Comparison of ENCODE assay signal across 26 mouse cellular contexts in genomic region chr15:102445146-102445545, GRCm38 (mm10). TPM values are rescaled to one million over a fixed set of nuclear protein-coding genes. Genes with fewer than 3 reads are reported as not detected.
A peak's percentile ranks its signal among the peaks of the same experiment; 100 is the strongest.
DNase-seq lines count a peak whose midpoint lies in the region; TF ChIP-seq lines count a peak whose summit lies in the region.
"Had no signal": no experiment of that assay in that cellular context is flagged by ENCODE, and none has a peak within 500 bp of the region (broad histone marks: within the 10 kb centered on the region; RNA-seq: fewer than 3 reads in every experiment).

Gene Amhr2, plus strand, starts transcription at chr15:102445367.

- no peak within 1 kb of the TSS for H3K4me3 ChIP-seq in lung, adult 2 months (replicated peaks; ENCODE audit: extremely low read depth, low read depth, low read length)
- H3K4me3 ChIP-seq: embryonic facial prominence, embryonic 12.5 days; forebrain, embryonic 15.5 days; hindbrain, embryonic 12.5 days; intestine, embryonic 15.5 days; limb, embryonic 12.5 days; liver, embryonic 15.5 days; megakaryocyte, embryonic 14.5 days; midbrain, embryonic 12.5 days; myocyte had no signal

- 68% methylated on average over 8 of the region's 8 CpGs for WGBS in lung, adult 2 months

- H3K4me1 ChIP-seq in lung, adult 2 months (ENCODE audit: control insufficient read depth, insufficient read depth, low read length): no peaks in the 10 kb centered on the region
- H3K4me1 ChIP-seq: embryonic facial prominence, embryonic 12.5 days; forebrain, embryonic 15.5 days; hindbrain, embryonic 12.5 days; limb, embryonic 12.5 days; liver, embryonic 15.5 days; midbrain, embryonic 12.5 days had no signal

- TF ChIP-seq CTCF in lung, adult 2 months (IDR thresholded peaks at IDR 0.05; ENCODE audit: insufficient read depth, low read length): no peak

- no peak for TF ChIP-seq POLR2A in lung, adult 2 months (IDR thresholded peaks at IDR 0.05; ENCODE audit: borderline replicate concordance, extremely low read depth, low read depth, low read length)

- no peak for DNase-seq in gastrocnemius, adult 8-10 months (ENCODE audit: low spot score in 2 of 2)
- no peak for DNase-seq in gastrocnemius, postnatal 10 days
- DNase-seq in lung, adult 2 months: no peak
- no peak for DNase-seq in lung, adult 18-20 months
- DNase-seq in ovary, adult 18-20 months (ENCODE audit: low spot score): peak; percentile 72
- DNase-seq in ovary, postnatal 10 days (ENCODE audit: low spot score): no peak
- peak; percentile 80 for DNase-seq in testis, postnatal 14 days (ENCODE audit: low spot score)
- no peak for DNase-seq in frontal cortex, postnatal 10 days (ENCODE audit: low spot score in 2 of 2)
- DNase-seq: adrenal gland, postnatal 14 days; cerebellum, adult 11 months; cerebellum, adult 9-10 months; cerebellum, postnatal 36 days; gastrocnemius, postnatal 36 days; kidney, adult 2 months; kidney, postnatal 14 days; lung, postnatal 4 days; right cerebral cortex, postnatal 4 days had no signal

RNA-seq across cellular contexts. Expression of gene Amhr2, which starts in this region (rescaled TPM):
- total RNA-seq in gastrocnemius, adult 8-10 months (2022): 10 to 100 TPM in 3 of 4 experiments, 1 to 10 TPM in 1; 9.9 to 14.2 (median 11.7) TPM
- total RNA-seq in gastrocnemius, postnatal 10 days (2021): 1 to 10 TPM; 4.1 to 5.8 TPM
- polyA plus RNA-seq in lung, adult 2 months (2012; rRNA removed): 20.8 and 21.1 TPM in 2 replicates
- polyA plus RNA-seq: midbrain, embryonic 12.5 days had no signal

Comparison
In these comparisons a context has a peak if more than half of its experiments do, and no peak if none do; other contexts are left out.
1. DNase-seq: peak in ovary, adult 18-20 months (single experiment) and testis, postnatal 14 days (single experiment); none in gastrocnemius, adult 8-10 months (0 of 2), gastrocnemius, postnatal 10 days (single experiment), lung, adult 2 months (single experiment), lung, adult 18-20 months (0 of 2), ovary, postnatal 10 days (single experiment) and frontal cortex, postnatal 10 days (0 of 2).